Mouse (Mus musculus) heart, embryonic 14.5 days (tissue): ENCODE data around the gene Nudt19. TPM values are rescaled to one million over a fixed set of nuclear protein-coding genes. Genes with fewer than 3 reads are reported as not detected.
A peak's percentile ranks its signal among the peaks of the same experiment; 100 is the strongest.

Experiments
- ATAC-seq: fragments of 200-750 bp; cut with Nextera tagmentation; 2 replicates; pipeline ENCODE4 v1.8.0; 2017; ENCODE audit warnings: low read depth, moderate TSS enrichment; ENCODE audit not compliant: insufficient number of reproducible peaks, insufficient read depth, low FRiP score
- H3K27ac ChIP-seq, 2 experiments: fragments of 200-500 bp in 1 of 2; fragments of 300-500 bp in 1 of 2; sonication (generic) in 1 of 2; replicated peaks in 1 of 2; 2 replicates each; pipeline ENCODE4 v1.5.1; 2012 to 2014; ENCODE audit warnings: low read depth in 2 of 2, low read length in 2 of 2, control low read depth in 1 of 2, mild to moderate bottlenecking in 1 of 2, mixed read lengths in 1 of 2; ENCODE audit not compliant: control insufficient read depth in 1 of 2, insufficient read depth in 1 of 2
- H3K27me3 ChIP-seq: fragments of 300-500 bp; sonication (generic); 2 replicates; pipeline ENCODE4 v1.6.1; 2014; ENCODE audit warnings: mild to moderate bottlenecking, low read length, control low read depth; ENCODE audit not compliant: control insufficient read depth, insufficient read depth
- H3K36me3 ChIP-seq: fragments of 300-500 bp; sonication (generic); 2 replicates; pipeline ENCODE4 v1.6.1; 2014; ENCODE audit warnings: mild to moderate bottlenecking, control low read depth, low read length, mixed read lengths; ENCODE audit not compliant: control insufficient read depth, insufficient read depth
- H3K4me1 ChIP-seq, 2 experiments: fragments of 200-500 bp in 1 of 2; fragments of 300-500 bp in 1 of 2; sonication (generic) in 1 of 2; 2 replicates each; pipeline ENCODE4 v1.6.1; 2012 to 2014; ENCODE audit warnings: low read length in 2 of 2, control low read depth in 1 of 2, mixed read lengths in 1 of 2; ENCODE audit not compliant: control insufficient read depth in 2 of 2, insufficient read depth in 2 of 2
- H3K4me2 ChIP-seq: fragments of 300-500 bp; sonication (generic); 2 replicates; pipeline ENCODE4 v1.6.1; 2014; ENCODE audit warnings: mild to moderate bottlenecking, low read length
- H3K4me3 ChIP-seq, 2 experiments: fragments of 200-500 bp in 1 of 2; fragments of 300-500 bp in 1 of 2; sonication (generic) in 1 of 2; 2 replicates each; pipeline ENCODE4 v1.5.1; 2012 to 2014; ENCODE audit warnings: low read length in 2 of 2, mild to moderate bottlenecking in 2 of 2, control low read depth in 1 of 2, low read depth in 1 of 2, moderate library complexity in 1 of 2; ENCODE audit not compliant: control insufficient read depth in 1 of 2, insufficient read depth in 1 of 2
- H3K9ac ChIP-seq: fragments of 300-500 bp; sonication (generic); 2 replicates; pipeline ENCODE4 v1.6.1; 2014; ENCODE audit warnings: mild to moderate bottlenecking, low read length
- H3K9me3 ChIP-seq: fragments of 300-500 bp; sonication (generic); 2 replicates; pipeline ENCODE4 v1.6.1; 2016; ENCODE audit warnings: low read length, control low read depth; ENCODE audit not compliant: control insufficient read depth
- WGBS: fragments of 180-500 bp; shearing (Covaris S2); extraction: QIAGEN DNeasy Blood & Tissue Kit; methylation state at CpG from one replicate; pipeline ENCODE4 v1.1.7; 2014; 5-methylcytosine and 5-hydroxymethylcytosine counted together
- polyA plus RNA-seq: library from polyadenylated mRNA; unstranded; fragments of >200 nt; fragmentation: Nextera tagmentation; extraction: Ambion mirVana; gene quantifications from 2 replicates; pipeline ENCODE4 v1.2.1, GENCODE M21; 2014

Gene Nudt19
- polyA plus RNA-seq, 1 experiment from 2014 or later: 117 TPM

- no peaks in the 10 kb centered on the region for H3K36me3 ChIP-seq
- H3K4me1 ChIP-seq: no peaks in the 10 kb centered on the region
- H3K4me2 ChIP-seq: no peak overlapping the region
- H3K9me3 ChIP-seq: no peaks in the 10 kb centered on the region
- H3K27me3 ChIP-seq: no peaks in the 10 kb centered on the region
- H3K9ac ChIP-seq: no peak overlapping the region
- 92% methylated on average over 2 of the region's 2 CpGs for WGBS
- H3K4me3 ChIP-seq: no peak overlapping the region
- no peak overlapping the region for H3K27ac ChIP-seq
- no peak for ATAC-seq
Observed at GRCm38 (mm10) chr7:35564067-35564865, 8.2 kb upstream of the Nudt19 start.

- no peak overlapping the region for H3K4me3 ChIP-seq
- no peaks in the 10 kb centered on the region for H3K9me3 ChIP-seq
- H3K4me1 ChIP-seq: no peaks in the 10 kb centered on the region
- WGBS: 50% methylated on average over 11 of the region's 11 CpGs
- no peak overlapping the region for H3K27ac ChIP-seq
- no peak overlapping the region for H3K9ac ChIP-seq
- no peaks in the 10 kb centered on the region for H3K36me3 ChIP-seq
- ATAC-seq: no peak
- no peaks in the 10 kb centered on the region for H3K27me3 ChIP-seq
- H3K4me2 ChIP-seq: no peak overlapping the region
Observed at GRCm38 (mm10) chr7:35563071-35563470, 7.0 kb upstream of the Nudt19 start.

GRCm38 (mm10) chr7:35559838-35560237 lies 3.7 kb upstream of the Nudt19 start:
- Histone ChIP-seq H3K27ac (no peak overlapping the region), H3K4me2 (no peak overlapping the region), H3K4me3 (no peak overlapping the region), H3K9me3 (no peaks in the 10 kb centered on the region), H3K36me3 (no peaks in the 10 kb centered on the region), H3K27me3 (no peaks in the 10 kb centered on the region), H3K4me1 (peaks cover 0 to 8% of the 10 kb centered on the region in 2 experiments; a peak in 1 of 4 replicates), H3K9ac (no peak overlapping the region)
- WGBS: 84% methylated on average over 3 of the region's 3 CpGs
- ATAC-seq: no peak

GRCm38 (mm10) chr7:35558681-35559080 lies 2.6 kb upstream of the Nudt19 start:
- H3K4me2 ChIP-seq: no peak overlapping the region
- H3K36me3 ChIP-seq: no peaks in the 10 kb centered on the region
- WGBS: 41% methylated on average over 2 of the region's 2 CpGs

GRCm38 (mm10) chr7:35557577-35557976 lies 1.5 kb upstream of the Nudt19 start:
- no peaks in the 10 kb centered on the region for H3K27me3 ChIP-seq
- H3K4me3 ChIP-seq: no peak overlapping the region
- H3K27ac ChIP-seq: no peak overlapping the region
- 64% methylated on average over 3 of the region's 3 CpGs for WGBS
- 0 out of 2 replicates have a peak, but pooled peaks cover 3% of the 10 kb centered on the region for H3K36me3 ChIP-seq
- H3K9me3 ChIP-seq: no peaks in the 10 kb centered on the region
- no peak for ATAC-seq
- no peak overlapping the region for H3K9ac ChIP-seq
- H3K4me1 ChIP-seq: peaks cover 2 to 8% of the 10 kb centered on the region in 2 experiments; a peak in 3 of 4 replicates
- H3K4me2 ChIP-seq: no peak overlapping the region

More at GRCm38 (mm10) chr7:35558681-35559080, 2.6 kb upstream of the Nudt19 start:
- no peaks in the 10 kb centered on the region for H3K9me3 ChIP-seq
- no peak overlapping the region for H3K27ac ChIP-seq
- H3K4me3 ChIP-seq: no peak overlapping the region
- no peak overlapping the region for H3K9ac ChIP-seq
- peaks cover 2 to 8% of the 10 kb centered on the region in 2 experiments; a peak in 3 of 4 replicates for H3K4me1 ChIP-seq
- no peak for ATAC-seq
- H3K27me3 ChIP-seq: no peaks in the 10 kb centered on the region

- Histone ChIP-seq H3K4me2 (no peak overlapping the region), H3K4me1 (peaks cover 2 to 8% of the 10 kb centered on the region in 2 experiments; a peak in 3 of 4 replicates)
- ATAC-seq: no peak
Observed at GRCm38 (mm10) chr7:35556905-35557304, 801 bp upstream of the Nudt19 start.

GRCm38 (mm10) chr7:35555224-35556204 lies 590 bp downstream of the Nudt19 start:
- peak overlapping the region; percentile 94 for H3K4me2 ChIP-seq
- H3K9ac ChIP-seq: peak overlapping the region; percentile 96
- H3K36me3 ChIP-seq: peaks cover 17% of the 10 kb centered on the region
- no peaks in the 10 kb centered on the region for H3K9me3 ChIP-seq
- H3K27me3 ChIP-seq: no peaks in the 10 kb centered on the region
- under 1% methylated on average over 93 of the region's 93 CpGs for WGBS
- peak overlapping the region; percentile 99 for H3K27ac ChIP-seq
- H3K4me1 ChIP-seq: peaks cover 2 to 8% of the 10 kb centered on the region in 2 experiments; a peak in 3 of 4 replicates
- H3K4me3 ChIP-seq: peak overlapping the region; percentile 77 to 84
- peak; percentile 91 for ATAC-seq

More at GRCm38 (mm10) chr7:35556905-35557304, 801 bp upstream of the Nudt19 start:
- H3K9me3 ChIP-seq: no peaks in the 10 kb centered on the region
- no peak overlapping the region for H3K27ac ChIP-seq
- WGBS: 87% methylated on average over 5 of the region's 5 CpGs
- H3K4me3 ChIP-seq: no peak overlapping the region
- H3K9ac ChIP-seq: no peak overlapping the region
- no peaks in the 10 kb centered on the region for H3K27me3 ChIP-seq
- peaks cover 4% of the 10 kb centered on the region; the same call in 1 of the 2 replicates for H3K36me3 ChIP-seq
